Mouse (Mus musculus) neural tube, embryonic 10.5 days (tissue): ENCODE measurements around the gene Mrpl43.
A peak's percentile ranks its signal among the peaks of the same experiment; 100 is the strongest.

Experiments used
- DNase-seq: peaks from one replicate; pipeline ENCODE4 v3.0.0-alpha.2; 2017; ENCODE audit warnings: low spot score; ENCODE audit errors: extremely low spot score

Mrpl43 gene

DNA sequence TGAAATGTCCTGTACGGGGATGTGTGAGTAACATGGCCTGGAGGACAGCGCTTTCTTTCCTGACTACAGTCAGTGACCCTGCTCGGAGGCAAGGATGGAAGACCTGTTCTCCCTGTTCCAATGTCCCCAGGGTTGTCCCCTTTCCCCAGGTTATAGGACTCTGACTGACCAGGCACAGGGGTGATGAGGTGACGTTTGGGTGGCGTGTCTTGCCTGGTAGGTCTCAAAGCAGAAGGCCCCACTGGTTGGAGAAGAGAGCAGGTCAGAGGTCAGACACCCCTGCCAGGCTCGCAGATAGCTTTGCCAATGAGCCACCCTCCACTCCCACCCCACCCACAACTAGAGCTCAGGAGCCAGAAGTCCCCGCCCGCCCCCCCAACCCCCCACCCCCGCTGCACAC lies 23.3 kb upstream of the Mrpl43 start:
- DNase-seq: no peak

DNA sequence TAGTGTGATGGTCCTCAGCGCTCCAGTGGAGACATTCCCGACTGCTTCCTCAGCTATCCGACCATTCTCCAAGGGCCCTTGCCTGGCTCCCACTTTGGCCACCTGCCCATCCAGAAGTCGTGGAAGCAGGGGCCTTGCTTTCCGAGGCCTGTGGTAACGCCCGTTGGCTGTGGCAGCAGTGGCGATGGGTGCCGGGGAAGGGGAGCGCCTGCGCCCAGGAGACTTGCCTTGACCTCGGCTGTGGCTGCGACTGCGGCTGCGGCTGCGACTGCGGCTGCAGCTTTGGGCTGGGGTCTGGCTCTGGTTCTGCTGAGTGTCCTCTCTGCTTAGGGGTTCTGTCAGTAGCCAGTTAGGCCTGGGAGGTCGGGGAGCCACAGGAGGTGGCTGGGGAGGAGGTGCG lies 22.5 kb upstream of the Mrpl43 start:
- DNase-seq: no peak

GRCm38 (mm10) chr19:45027848-45028247 lies 21.6 kb upstream of the Mrpl43 start:
- DNase-seq: peak; percentile 37

- DNase-seq: no peak
Measured at GRCm38 (mm10) chr19:45026958-45027670, 20.9 kb upstream of the Mrpl43 start.

- no peak for DNase-seq
Measured at GRCm38 (mm10) chr19:45025937-45026568, 19.8 kb upstream of the Mrpl43 start.

DNA sequence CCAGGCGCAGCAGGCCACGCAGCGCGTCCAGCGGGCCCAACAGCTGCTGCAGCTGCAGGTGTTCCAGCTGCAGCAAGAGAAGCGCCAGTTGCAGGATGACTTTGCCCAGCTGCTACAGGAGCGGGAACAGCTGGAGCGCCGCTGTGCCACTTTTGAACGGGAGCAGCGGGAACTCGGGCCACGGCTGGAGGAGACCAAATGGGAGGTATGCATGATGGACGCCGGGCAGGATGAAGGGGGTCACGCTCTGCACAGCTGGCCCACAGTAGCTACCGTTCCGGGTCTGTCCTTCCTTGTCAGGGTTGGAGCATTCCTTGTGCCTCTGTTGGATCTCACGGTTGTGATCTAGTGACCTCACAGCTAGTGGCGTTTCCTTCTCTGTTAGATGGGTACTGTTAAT lies 18.5 kb upstream of the Mrpl43 start:
- DNase-seq: no peak

DNA sequence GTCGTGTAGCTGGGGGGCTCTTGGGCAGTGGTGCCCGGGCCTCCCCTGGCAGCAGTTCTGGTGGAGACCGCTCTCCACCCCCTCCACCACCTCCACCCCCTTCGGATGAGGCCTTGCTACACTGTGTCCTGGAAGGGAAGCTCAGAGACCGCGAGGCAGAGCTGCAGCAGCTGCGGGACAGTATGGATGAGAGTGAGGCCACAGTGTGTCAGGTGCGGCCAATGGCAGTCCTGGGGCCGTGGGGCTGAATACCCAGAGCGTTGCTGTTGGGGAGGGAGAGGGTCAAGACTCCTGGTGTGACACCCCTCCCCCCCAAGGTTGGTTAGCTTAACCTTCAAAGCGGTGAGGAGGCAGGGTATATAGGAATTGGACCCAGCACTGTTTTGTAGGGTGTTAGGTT lies 17.8 kb upstream of the Mrpl43 start:
- DNase-seq: no peak

DNA sequence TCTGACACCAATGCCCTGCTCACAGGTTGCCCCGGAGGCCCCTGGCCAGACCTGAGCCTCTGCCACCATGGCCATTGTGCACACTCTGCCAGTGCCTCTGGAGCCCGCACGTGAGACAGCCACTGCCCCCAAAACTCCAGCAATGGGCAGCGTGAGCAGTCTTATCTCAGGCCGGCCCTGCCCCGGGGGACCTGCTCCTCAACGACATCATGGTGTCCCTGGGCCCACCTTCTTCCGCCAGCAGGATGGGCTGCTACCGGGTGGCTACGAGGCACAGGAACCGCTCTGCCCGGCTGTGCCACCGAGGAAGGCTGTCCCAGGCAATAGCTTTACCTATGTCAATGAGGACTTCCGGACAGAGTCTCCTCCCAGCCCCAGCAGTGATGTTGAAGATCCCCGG lies 15.1 kb upstream of the Mrpl43 start:
- DNase-seq: no peak

- no peak for DNase-seq
Measured at GRCm38 (mm10) chr19:45020348-45020747, 14.1 kb upstream of the Mrpl43 start.

- DNase-seq: peak; percentile 61
Measured at GRCm38 (mm10) chr19:45018351-45018831, 12.1 kb upstream of the Mrpl43 start.

DNA sequence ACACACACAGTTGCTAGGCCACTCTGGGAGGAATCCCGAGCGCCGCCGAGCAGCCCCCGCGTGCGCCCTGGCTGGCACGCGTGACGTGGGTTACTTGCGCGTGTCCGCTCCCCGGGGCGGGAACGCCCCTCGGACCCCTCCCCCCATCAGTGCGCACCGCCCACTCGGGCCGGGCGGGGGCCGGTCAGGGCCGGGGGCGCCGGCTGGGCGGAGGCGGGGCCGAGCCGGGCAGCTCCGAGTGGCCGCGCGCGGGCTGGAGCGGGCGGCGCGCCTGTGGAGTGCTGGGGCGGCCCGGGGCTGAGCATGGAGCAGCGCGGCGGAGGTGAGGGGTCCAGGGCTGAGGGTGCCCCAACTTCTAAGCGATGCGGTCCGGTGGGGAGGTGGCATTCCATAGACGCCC lies 11.7 kb upstream of the Mrpl43 start:
- peak; percentile 86 for DNase-seq

DNA sequence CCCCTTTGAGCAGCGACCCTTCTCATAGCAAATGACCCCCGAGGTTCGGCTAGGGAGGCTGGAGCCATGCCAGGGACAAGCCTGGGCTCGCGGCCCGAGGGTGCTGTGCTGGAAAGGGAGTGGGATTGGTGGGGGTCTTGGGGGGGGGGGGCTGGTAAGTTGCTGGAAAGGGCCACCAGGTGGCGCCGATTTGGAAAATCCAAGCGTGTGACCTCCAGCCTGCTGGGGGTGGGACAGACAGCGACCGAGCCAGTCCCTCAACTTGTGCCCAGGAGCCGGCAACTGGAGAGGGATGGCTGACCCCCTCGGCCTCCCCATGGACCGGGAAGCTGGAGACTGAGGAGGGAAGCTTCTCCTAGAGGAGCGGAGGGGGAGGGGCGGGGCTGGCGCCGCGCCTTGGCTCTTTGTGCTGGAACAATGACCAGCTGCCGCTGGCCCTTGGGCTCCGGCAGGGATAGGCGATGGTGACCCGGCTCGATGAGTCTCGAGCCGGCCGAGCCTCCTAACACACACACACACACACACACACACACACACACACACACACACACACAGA lies 11.1 kb upstream of the Mrpl43 start:
- DNase-seq: peak; percentile 88

DNA sequence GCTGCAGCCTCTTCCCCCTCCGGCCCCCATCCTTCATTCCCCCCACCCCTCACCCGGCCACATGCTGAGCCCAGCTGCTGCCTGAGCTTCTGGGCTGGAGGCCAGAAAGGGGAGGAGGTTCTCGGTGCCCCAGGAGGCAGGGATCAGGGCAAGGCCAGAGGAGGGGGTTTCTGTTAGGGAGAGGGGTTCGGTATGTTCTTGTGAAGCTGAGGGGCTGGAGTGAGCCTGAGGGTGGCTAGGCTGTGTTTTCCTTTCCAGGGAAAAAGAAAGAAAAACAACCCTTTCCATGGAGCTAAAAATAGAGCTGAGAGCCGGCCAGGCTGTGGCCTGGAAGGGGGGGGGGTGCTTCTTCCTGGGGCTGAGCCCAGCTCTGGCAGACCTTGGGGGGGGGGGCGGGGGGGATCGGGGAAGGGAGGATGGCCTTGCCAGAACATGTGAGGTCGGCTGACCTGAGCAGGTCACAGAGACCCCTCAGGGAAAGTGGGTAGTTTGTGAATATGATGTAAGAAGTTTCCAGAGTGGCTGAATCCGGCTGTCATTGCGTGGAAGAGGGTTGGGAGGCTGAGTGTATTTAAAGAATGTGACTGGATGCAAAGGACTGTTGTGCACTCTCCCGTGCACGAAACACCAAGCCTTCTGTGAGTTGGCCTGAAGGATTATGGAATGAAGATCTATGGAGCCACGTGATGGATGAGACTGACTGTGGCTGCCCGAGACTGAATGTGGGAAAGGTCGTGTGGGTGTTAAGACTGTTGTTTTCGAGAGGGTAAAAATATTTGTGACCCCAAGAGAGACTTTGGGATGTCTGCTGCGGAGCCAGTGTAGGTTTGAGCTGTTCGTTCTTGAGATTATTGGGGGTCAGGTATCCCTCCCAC lies 10.3 kb upstream of the Mrpl43 start:
- DNase-seq: peak; percentile 78

DNA sequence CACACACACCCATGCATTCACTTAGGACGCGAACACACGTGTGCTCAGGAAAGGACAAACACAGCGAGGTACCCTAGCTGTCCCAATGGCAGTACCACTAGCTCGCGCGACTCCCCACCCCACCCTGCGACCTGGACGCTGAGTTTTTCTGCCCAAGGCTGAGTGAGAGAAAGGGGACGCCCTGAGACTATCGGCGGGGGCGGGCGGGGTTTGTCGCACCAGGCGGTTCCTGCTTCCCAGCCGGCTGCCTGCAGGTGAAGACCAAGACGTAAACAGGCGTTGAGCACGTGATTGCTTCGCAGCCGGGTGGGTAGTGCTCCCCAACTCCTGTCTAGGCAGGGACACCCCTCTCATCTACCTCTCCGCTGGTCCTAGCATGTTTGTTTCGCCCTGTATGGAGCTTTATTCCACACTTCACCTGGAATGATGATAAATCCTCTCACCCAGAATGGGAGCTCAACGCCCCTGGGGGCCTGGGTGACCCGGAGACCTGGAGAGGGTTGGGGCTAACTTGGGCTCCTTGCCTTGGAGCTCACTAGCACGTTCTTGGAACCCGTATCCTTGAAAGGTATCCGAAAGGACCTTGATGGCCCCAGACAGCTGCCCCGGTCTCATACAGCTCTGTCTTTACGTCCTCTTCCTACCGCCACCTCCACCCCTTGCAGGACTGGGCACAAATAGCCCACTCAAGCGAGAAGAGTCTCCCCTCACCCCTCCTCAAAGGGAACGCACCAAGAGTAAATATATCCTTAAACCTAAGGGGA lies 9.5 kb upstream of the Mrpl43 start:
- DNase-seq: peak; percentile 54

DNA sequence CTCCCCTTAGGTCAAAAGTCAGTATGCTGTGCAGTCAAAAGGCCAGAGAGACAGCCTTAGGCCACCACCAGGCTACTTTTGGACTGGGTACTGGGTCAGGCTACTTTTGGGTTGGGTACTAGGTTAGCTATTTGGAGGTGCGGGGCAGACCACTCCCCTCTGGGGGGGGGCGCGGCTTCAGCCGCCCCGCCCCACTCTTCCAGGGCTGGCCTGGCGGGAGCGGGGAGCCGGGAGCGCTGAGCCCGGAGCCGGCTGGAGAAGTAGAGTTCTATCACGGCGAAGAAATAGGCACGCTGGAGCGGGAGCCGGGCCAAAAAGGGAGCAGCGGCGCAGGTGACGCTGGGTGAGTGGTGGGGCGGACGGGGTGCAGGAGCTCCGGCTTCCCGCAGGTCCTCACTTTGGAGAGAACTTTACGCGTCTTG lies 8.8 kb upstream of the Mrpl43 start:
- DNase-seq: peak; percentile 53

GRCm38 (mm10) chr19:45014335-45014971 lies 8.2 kb upstream of the Mrpl43 start, which contains the start of gene Lzts2:
TSS of gene Lzts2 (plus strand) at chr19:45014414.
- peak; percentile 47 for DNase-seq

- DNase-seq: no peak
Measured at GRCm38 (mm10) chr19:45013581-45014225, 7.5 kb upstream of the Mrpl43 start.

DNA sequence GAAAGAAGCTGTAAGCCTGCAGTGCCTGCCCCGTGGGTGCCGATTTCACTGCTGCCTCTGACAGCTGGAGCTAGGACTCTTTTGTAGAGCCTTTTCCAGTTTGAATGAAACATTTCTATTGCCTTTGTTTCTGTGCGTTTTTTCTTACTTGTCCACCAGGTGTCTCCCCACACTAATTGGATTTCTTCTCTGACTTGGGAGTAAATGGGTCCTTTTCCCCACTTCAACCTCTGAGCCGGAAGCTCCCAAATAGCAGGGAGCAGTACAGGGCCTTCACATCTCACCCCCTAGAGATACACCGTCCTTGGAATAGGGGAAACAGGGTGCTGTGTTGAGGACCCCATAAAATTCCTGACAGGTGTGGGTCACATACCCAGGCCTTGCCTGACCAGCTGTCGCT lies 6.4 kb upstream of the Mrpl43 start:
- DNase-seq: no peak

DNA sequence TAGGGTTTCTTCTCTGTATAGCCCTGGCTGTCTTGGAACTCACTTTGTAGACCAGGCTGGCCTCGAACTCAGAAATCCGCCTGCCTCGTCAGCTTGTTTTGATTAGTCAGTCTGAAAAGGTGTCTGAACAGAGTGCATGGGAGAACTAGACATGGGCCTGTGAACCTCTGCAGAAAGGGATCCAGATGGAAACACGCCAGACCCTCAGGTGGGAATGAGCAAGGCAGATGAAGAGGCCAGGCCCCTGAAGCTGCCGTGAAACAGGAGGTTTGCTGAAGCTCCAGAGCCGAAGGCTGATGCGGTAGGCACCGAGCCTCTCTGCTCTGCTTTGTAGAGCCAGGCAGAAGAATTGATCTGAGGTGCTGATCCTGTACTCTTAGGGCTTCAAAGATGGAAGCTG lies 6.0 kb upstream of the Mrpl43 start:
- no peak for DNase-seq

DNA sequence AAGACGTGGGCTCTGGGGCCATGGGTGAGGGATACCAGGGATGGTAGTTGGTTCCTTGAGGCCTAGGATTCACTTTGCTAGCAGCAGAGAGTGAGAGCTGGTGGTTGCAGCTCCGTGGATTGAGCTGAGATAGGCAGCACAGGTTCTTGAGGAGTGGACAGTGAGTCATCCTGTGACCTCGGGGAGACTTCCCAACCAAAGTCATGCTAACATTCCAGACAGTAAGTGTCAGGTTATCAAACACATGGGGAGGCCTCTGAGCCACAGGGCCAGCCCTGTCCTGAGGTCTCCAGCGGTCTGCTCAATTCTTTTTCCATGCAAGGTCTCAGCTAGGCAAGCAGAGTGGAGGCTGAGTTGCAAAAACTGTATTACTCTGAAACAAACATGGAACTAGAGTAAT lies 4.4 kb upstream of the Mrpl43 start:
- DNase-seq: no peak
